Mouse (Mus musculus): ENCODE data around the gene Atp12a. TPM values are rescaled to one million over a fixed set of nuclear protein-coding genes. Genes with fewer than 3 reads are reported as not detected.

Atp12a gene
- total RNA-seq (2021), result under 1 TPM; 0.09 to 0.11 TPM
- long read RNA-seq, result 0 reads

DNA sequence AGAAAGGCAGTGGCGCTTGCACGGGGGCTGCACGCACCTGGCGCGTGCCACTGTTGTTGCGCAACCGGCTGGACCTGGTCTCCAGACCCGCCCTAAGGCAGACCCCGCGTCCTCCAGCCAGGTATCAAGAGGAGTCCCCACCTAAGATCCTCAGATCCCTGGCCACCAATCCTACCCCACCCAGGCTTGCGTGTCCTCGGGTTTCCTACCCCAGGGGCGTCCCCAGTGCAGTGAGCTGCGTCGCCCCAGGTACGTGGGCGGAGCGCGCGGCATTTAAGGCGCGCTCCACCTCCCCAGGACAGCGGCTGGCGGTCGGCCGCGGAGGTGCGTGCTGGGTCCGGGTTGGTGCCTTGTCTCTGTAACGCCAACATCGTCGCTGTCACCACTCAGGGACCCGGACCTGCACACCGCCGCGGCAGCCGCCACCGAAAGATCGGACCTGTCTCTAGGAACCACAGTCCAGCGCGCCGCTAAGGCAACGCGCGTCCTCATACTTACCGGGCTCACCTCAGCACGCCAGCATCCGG is at the start of gene Atp12a:
TSS of gene Atp12a (plus strand) at position 358 of the 527 bp plus-strand sequence.
- no peak for DNase-seq (ENCODE audit: low spot score in 2 of 2)

DNA sequence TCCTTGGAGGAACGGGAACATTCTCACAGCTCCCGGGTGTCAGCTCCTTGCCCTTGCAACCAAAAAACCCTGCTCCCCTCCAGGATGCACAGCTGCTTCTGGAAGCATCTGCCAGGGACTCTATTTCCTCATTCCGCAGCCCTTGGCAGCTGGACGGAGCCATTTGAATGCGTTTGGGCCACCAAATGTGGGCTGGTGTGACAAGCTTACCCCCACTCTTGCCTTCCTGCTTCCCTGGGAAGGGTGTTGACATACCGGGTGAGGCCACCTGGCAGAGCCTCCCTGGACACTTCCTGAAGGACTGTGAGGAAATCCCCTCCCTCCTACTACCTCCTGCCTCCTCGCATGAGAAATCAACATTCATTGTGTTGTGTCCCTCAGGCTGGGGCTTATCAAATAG is 49.3 kb upstream of the Atp12a start:
- no peak for DNase-seq (ENCODE audit: low spot score in 2 of 2)

DNA sequence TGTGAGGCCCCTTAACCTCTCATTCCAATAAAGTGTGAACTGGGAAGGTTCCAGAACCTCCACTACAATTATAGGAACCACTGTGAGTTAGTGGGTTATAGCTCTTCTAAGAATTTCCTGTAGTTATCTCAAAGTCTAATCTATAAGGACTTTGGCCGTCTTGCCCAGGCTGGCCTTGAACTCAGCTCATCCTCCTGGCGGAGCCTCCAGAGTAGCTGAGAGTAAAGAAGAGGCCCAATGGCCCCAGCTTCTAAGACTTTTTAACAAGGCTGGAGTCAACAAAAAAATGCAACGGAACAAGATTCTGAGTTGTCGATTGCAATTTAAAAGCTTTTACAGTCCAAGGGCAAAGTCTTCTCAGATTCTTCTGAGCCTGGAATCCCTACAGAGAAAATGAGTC is 48.5 kb upstream of the Atp12a start:
- no peak for DNase-seq (ENCODE audit: low spot score in 2 of 2)

DNA sequence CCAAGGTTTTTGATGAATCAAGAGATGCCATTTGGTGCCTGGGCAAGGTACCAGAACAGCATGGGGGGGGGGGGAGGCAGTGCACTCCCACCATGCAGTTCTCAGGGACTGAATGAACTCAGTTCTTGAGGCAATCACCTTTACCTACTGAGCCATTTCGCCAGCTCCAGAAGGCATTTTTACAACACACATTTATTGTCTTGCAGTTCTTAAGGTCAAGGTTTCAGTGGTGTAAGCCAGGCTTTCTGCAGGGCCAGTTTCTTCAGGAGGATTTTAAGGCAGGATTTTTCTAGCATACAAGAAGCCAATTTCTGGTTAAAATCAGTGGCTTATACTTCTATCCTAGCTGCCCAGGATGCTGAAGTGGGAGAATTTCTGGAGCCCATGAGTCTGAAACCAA is 41.9 kb upstream of the Atp12a start:
- DNase-seq (ENCODE audit: low spot score in 2 of 2), result no peak

DNA sequence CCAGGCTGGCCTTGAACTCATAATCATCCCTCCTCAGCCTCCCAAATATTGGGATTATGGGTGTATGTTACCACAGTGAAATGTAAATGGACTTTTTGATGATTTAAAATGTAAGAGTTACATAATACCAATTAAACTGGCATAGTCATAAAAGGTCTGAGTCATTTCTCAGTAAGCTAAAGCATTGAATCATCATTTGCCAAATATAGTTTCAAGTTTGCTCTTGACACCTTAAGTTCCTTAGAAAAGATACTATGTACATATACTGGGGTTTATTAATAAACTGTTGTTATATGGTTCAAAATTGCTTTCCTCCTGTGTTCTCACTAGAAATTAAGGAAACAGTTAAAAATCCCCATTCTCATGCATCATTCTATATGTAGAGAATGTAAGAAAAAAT is 39.8 kb upstream of the Atp12a start:
- no peak for DNase-seq (ENCODE audit: low spot score in 2 of 2)

DNA sequence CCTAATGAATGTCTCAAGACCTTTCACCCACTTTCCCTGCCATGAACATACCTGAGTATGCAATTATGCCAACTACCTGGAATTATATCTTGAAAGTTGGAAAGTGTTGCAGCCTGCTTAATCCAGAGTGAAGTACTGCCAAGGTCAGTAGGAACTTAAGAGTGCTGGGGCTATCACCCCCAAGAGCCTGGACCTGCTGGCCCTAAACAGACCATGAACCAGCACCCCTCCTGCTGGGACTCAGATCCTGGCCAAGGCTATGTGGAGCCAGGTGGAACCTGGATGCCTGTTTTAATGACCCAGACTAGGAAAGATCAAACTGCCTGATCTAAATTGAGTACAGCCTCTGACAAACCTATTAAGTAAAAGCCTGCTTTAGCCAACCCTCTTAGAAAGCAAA is 31.2 kb upstream of the Atp12a start:
- no peak for DNase-seq (ENCODE audit: low spot score in 2 of 2)

DNA sequence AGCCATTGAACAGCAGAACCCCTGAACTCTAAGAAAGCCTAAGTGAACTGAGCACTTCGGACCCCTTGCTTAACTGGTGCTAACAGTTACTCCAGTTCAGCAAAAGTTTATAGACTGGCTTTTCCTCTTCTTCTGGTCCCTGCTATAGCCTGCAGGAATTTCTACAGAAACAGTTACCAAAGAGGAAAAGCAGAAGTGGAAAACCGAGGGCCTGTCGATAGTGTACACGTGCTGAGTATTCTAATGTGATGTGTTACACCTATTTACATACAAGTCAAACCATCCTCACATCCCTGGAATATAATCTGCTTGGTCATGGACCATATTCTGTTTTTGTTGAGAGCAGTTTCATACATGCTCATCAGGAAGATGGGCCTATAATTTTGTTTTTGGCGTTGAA is 30.4 kb upstream of the Atp12a start:
- DNase-seq (ENCODE audit: low spot score in 2 of 2), result no peak

DNA sequence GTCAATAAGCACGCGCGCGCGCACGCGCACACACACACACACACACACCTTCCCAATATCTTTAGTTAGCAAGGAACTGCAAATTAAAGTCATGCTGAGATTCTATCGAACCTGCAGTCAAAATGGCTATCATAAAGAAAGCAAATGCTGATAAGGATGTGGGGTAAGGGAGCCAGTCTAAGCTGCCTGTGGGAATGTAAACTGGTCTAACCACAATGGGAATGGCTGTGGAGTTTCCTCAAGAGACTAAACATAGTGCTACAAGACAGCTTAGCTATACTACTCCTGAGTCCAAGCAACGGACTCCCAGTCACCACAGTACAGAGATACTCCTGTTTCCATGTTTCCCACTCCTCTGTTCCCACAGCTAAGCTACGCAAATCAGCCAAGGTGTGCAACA is 28.8 kb upstream of the Atp12a start:
- no peak for DNase-seq (ENCODE audit: low spot score in 2 of 2)

DNA sequence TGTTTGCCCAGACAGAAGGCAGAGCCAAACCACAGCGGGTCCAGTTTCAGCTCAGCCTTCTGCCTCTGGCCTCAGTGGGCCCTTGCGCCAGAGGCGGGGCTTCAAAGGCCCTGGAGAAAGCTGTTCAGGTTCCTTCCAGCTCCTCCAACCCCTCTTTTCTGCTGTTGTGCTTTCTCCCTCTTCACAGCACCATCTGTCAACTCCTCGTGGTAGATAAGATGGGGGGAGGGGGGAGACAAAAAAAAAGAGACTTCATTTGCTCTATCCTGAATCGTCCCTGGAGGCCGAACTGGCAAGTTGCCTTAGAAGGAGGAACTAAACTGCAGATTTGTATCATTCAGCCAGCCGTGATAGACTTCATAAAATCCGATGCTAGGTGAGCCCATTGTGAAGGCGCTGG is 27.8 kb upstream of the Atp12a start:
- DNase-seq (ENCODE audit: low spot score in 2 of 2), result no peak

DNA sequence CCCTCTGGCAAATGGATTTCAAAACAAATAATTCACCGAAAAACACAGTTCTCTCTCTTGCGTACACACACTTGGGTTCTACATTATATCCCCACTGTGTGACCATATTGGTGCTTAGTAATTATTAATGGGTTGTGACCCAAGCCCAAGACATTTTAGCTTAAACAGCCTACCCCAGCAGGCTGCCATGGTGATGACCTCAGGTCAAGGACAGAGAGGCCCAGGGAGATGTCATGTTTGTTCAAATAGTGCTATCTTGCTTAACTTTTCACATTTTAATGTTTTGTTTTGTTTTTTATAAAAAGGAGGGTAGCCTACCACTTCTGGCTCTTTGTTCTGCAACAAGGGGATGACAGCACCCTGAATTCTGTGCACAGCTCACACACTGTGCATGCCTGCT is 27.2 kb upstream of the Atp12a start:
- DNase-seq (ENCODE audit: low spot score in 2 of 2), result no peak

DNA sequence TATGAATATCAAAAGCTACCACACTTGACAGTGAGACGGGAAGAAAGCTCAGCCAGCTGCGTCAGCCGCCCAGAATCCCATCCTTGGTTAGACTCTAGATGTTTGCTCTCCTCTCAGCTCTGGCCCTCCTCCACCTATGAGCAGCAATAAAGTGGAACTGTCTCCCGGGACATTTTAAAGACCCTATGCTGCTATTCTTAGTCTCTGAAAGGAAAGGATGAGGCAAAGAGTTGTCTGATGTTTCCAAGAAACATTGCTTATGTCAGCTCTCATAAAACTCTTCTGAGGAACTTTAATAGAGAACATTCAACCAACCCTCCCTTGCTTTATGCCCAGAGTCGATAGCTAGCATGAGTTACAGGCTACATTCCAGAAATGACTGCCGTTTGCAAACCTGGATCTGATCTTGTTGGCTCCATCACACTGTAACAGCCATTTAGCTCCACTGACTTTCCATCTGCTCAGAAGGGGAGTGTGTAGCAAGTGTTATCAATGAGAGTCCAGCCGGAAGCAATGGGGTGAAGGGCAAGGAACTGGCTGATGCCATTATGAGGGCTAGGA is 25.9 kb upstream of the Atp12a start:
- no peak for DNase-seq (ENCODE audit: low spot score in 2 of 2)

DNA sequence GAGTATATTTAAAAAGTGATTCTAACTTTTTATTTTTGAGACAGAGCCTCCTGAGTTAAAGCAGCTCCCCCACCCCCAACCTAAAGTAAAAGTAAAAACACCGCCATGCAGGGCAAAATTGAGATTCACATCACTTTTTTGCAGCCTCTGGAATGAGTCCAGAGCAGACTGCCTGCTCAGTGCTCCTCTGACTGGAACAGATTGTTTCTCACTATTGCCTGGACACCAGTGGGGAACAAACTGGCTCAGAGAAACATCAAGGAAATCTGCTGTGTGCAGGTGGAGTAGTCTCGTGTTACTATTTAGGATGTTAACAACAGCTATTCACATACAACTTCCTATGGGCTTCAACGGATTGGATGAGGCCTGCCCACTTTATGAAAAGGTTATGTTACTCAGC is 16.2 kb upstream of the Atp12a start:
- DNase-seq (ENCODE audit: low spot score in 2 of 2), result peak; percentile 22 to 29

DNA sequence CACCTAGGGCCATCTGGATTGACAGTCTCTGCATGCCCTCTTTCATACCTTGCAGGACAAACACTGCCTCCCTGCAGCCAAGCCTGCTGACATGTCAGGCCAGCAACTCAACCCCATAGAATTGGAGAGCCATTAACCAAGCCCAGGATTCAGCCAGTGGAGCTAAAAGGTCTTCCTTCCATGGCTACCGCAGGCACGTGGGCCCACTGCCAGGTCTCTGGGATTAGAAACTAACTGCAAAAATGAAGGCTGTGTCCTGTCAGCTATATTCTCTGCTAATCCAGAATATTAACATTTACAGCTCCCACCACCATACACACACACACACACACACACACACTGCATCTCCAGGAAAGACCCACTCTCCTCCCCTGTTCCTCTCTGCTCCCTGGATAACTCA is 15.3 kb upstream of the Atp12a start:
- DNase-seq (ENCODE audit: low spot score in 2 of 2), result no peak

DNA sequence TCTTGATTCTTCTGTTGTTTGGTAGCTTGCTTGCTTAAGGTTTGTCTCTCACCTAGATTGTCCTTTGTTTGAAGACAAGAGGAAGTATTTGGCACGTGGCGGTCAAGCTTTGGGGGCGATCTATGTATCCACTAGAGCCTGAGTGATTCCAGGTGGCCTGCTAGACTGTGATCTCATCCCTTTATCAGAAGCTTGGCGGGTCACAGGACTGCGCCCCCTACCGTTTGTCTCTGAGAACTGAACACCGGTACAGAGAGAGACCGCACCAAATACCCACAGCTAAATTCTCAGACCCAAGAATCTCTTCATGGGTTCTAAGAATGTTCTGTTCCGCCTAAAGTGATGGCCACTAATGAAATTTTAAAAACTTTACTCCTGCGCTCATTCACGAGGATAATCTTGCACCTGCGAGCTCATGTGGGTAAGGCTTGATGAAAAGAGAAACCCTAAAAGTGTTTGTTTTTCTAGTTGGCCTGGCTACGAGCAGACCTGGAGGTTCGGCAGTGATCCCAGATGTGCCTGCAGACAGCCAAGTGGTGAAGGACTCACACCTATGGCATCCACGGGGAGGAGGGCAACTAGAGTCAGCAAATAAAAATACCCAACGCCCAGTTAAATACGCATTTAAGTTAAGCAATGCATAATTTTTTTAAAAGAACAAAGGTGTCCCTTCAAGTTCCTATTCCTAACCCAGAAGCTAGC is 12.8 kb upstream of the Atp12a start:
- peak; percentile 26 to 43 for DNase-seq (ENCODE audit: low spot score in 2 of 2)

DNA sequence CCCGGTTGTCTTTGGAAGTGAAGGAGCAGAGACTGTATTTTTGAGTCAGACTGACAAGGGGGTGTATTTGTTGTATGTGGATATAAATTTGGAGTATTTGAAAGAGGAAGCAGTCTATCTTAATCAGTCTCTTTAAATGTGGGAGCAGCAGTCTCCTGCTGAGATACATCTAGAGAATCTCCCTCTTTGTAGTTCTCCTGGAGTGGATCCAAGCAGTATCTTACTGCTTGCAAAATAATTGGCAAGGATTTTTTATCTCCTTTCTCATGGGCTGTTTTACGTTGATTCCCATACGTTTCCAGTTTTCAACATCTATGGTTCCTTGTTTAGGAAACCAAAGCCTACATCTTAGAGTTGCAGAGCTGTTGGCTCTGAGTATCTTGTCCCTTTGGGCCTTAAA is 10.1 kb upstream of the Atp12a start:
- DNase-seq (ENCODE audit: low spot score in 2 of 2), result no peak

DNA sequence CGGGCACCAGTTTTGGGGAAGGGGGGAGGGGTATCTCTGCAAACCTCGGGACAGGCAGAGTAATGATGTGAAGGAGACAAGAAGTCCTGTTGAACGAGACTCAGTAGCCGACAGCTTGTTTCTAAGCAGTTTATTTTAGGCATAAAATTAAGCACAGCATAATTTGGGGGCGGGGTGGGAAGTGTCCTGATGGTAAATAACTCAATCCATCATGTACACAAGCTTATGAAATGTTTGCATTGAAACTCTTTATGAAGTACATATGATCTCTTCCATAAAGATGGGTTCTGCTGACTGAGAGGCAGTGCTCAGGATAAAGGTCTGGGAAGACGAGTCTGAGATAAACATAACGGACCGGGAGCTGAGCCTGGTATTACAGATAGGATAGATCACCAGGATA is 9.5 kb upstream of the Atp12a start:
- DNase-seq (ENCODE audit: low spot score in 2 of 2), result no peak

DNA sequence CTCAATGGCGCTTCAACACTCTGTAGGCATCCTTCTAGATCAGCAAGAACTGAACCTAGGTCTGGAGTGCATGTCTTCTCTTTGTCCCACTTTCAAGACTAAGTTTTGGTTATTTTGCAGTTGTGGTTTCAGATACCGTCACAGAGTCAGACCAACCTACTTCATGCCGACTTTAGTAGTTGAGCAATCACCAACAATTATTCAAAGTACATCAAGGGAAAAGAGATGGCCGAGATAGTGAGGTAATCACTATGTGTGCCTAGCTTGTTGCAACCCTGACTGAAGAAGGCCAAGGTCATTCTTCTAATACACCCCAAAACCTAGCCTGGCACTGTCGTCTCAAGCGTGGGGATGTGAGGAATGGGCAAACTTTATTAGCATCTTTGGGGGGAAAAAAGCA is 8.7 kb upstream of the Atp12a start:
- DNase-seq (ENCODE audit: low spot score in 2 of 2), result no peak

DNA sequence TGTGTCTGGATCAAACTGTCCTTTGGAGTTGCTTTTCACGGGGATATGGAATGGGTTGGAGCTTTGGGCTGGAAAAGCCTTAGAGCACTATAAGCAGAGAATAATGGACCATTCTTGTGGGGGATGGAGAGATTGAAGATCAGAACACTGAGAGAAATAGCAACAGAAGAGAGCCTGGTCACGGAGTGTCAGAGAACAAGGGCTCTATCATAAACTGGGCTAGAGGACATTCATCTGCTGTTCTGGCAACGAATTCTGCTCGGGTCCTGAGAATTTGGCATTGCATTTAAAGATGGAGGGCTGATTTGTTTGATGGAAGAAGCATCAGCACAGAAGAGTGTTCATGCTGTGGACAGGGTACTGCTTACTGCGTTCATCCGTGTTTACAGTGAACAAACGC is 6.4 kb upstream of the Atp12a start:
- no peak for DNase-seq (ENCODE audit: low spot score in 2 of 2)

DNA sequence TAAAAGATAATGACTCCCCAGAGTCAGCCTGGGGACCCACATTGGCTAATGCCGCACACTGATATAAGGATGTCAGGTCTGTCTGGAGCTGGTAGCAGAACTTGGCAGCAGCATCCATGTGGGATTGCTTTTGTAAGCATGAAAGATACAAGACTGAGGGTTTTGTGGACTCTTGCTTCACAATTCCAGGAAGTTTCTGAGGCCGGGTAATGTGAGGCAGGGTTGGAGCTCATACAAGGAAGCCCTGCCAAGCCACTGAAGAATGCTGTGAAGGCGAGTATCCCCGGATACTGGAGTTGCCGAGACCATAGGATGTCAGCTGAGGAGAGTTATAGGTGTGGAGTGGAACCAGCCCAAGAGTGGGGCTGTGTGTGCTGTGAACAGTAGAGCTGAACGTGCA is 5.7 kb upstream of the Atp12a start:
- no peak for DNase-seq (ENCODE audit: low spot score in 2 of 2)

DNA sequence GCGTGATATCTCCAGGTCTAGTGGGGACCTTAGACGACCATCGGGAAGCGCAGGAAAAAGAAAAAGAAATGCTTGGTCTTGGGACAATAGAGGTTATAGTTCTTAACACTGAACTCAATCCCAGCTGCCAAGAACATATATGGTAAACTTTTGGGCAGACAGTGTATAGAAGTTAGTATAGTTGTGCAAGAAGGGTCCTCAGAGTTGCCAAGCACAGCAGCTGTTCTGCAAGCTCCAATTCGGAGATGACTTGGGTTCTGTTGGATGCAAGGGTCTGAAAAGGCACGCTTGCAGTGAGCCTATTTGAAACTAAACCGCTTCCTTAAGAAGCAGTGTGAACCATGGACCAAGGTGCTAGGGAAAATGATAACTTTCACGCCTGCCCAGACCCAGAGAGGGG is 424 bp downstream of the Atp12a start:
- DNase-seq (ENCODE audit: low spot score in 2 of 2), result no peak

DNA sequence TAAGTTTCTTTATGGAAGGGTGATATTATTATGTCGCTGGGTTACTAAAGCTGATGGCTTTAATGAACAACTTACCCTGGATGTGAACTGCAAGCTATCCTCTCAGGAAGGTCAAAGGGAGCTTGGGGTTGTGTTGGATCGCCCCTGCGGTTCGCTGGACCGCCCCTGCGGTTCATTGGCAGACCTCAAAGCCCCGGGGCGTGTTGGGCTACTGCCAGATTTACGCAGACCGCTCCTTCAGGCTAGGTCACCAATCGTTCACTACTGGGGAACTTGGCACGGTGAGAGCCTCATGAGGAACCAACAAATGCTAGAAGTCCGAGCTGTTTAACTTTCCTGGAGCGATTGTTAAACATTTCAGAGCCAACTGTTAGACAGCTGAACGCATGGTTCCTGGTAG is 1.8 kb downstream of the Atp12a start:
- no peak for DNase-seq (ENCODE audit: low spot score in 2 of 2)

DNA sequence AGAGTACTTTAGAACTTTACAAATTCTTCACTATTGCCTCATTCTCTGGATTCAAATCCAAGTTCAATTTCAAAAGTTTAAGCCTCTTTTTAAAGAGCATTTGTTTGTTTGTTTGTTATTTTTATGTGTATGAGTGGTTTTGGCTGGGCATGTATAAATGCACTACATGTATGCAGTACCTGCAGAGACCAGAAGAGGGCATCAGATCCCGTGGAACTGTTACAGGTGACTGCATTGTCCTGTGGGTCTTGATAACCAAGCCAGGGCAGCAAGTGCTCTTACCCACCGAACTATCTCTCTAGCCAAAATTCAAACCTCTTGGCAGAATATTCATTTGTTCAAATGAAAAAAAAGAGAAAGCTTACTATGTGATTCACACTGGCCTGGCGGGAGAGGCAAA is 4.0 kb downstream of the Atp12a start:
- peak in 1 of 2 experiments; percentile 20 for DNase-seq (ENCODE audit: low spot score in 2 of 2)

DNA sequence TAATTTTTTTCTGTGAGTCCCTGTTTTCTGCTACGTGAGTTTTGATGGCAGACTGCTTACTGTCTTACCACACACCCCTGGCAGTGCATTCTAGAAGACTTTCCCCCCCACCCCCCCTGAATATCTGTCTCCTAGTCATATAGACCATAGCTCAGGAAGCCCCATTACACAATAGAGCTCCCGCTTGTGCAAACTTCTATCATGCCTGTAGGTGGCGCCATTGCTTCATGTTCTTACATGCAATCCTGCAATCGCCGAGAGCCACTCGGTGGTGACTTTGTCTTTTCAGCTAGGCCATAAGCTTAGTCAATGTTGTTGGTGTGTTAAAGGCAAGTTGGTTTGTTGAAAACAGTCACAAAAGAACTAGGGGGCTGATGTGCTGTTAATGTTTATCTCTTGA is 10.9 kb downstream of the Atp12a start:
- peak; percentile 86 to 87 for DNase-seq (ENCODE audit: low spot score in 2 of 2)

All from layer of hippocampus, postnatal 10 days (tissue).